Mouse (Mus musculus): ENCODE results near the gene Cd109.

Cd109 gene

DNA sequence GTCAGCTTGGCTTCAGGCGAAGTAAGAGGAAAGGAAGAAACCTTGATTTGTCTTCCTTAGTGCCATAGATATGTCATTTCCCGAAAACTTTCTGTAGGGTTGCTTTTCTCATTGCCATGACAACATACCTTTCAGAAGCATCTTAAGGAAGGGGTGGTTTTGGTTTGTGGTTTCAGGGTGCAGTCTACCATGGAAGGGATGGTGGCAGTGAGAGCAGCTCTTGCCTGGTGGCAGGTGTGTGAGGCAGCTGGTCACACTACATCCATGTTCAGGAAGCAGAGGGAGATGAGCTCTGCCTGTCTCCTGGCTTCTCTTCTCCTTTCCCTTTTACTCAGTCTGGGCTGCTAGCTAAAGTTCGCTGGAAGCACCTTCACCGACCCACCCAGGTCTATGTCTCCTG is 26.0 kb downstream of the Cd109 start:
- no peak for ATAC-seq (ENCODE audit: low TSS enrichment)

DNA sequence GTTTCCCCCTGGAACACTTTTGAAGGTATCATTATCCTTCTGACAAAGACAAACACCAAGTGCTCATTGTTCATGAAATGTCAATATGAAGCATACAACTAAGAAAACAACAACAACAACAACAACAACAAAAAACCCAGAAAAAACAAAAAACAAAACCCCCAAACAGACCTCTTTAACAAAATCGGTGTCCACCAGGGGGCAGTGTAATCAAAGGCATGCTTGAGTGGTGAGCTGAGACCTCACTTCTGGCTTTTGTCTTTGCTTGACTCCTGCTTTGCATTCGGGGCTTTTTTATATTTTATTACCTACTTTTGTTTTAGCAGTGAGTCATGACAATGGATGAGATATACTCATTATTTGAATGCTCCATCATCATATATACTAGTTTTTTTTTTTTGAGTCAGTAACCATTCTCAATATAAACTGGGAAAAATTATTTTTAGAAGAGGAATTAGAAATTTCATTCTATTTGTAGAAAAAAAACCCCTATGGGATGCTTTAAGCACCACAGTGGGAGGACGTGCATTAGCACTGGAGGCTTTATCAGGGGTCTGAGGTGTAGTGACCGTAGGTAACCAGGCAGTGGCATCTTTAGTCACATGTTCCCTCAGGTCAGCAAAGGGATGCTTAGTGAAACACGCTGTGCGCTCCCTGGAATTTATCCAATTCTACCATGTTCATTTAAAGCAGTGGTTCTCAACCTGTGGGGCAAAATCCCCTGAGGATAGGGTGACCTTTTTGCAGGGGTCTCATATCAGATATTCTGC is 30.8 kb downstream of the Cd109 start:
- no peak for ATAC-seq (ENCODE audit: low TSS enrichment)

- ATAC-seq (ENCODE audit: low TSS enrichment), result no peak
Measured at GRCm38 (mm10) chr9:78648641-78649040, 33.3 kb downstream of the Cd109 start.

DNA sequence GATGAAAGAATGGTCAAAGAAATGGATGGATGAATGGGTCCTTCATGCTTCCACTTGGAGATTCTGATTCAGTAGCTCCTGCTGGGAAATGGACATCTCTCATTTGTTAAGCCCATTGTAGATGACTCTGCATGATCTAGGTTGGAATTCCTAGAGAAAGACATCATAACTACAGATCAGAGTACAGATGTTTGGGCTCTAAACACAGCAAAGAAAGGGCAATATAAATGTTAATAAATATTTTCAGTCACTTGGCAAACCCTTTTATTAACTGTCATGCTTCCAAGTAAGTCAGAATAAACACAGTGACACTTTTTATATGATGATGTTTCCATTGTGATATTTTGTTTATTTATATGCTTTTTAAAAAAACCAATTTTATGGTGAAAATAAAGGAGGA is 34.1 kb downstream of the Cd109 start:
- ATAC-seq (ENCODE audit: low TSS enrichment), result no peak

GRCm38 (mm10) chr9:78657564-78657963 is 42.2 kb downstream of the Cd109 start:
- no peak for ATAC-seq (ENCODE audit: low TSS enrichment)

DNA sequence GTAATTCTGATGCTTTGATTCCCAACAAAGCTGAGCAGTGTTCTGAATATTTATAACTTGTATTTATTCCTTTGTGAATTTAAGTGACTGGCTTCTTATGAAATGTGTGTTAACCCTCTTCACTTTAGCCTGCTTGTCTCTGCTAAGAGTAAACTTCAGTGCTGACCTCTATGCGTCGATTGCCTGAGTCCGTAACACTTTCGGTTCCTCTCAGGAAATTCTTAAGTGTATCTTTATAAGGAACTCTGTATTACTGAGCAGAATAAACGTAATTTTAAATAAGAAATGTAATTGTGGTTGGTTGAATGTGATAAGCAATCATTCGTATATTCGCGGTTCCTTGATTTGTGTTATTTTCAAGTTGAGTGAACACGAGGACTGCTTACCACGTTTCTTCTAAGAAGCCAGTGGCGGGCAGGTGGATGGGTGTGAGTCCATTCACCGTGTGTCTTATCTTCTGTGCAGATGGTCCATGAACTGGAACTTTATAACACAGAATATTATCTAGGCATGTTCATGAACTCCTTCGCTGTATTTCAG is 56.2 kb downstream of the Cd109 start:
- no peak for ATAC-seq (ENCODE audit: low TSS enrichment)

- no peak; the same call in 1 of the 2 replicates for ATAC-seq (ENCODE audit: low TSS enrichment)
Measured at GRCm38 (mm10) chr9:78700691-78701090, 85.3 kb downstream of the Cd109 start.

GRCm38 (mm10) chr9:78702509-78703239 is 87.3 kb downstream of the Cd109 start:
- no peak for ATAC-seq (ENCODE audit: low TSS enrichment)

GRCm38 (mm10) chr9:78720888-78721798 is 105.8 kb downstream of the Cd109 start:
- no peak for ATAC-seq (ENCODE audit: low TSS enrichment)

- no peak for ATAC-seq (ENCODE audit: low TSS enrichment)
Measured at GRCm38 (mm10) chr9:78731931-78732330, 116.6 kb downstream of the Cd109 start.

- no peak for ATAC-seq (ENCODE audit: low TSS enrichment)
Measured at GRCm38 (mm10) chr9:78735519-78735918, 120.2 kb downstream of the Cd109 start.

GRCm38 (mm10) chr9:78742012-78742411 is 126.7 kb downstream of the Cd109 start:
- no peak for ATAC-seq (ENCODE audit: low TSS enrichment)

DNA sequence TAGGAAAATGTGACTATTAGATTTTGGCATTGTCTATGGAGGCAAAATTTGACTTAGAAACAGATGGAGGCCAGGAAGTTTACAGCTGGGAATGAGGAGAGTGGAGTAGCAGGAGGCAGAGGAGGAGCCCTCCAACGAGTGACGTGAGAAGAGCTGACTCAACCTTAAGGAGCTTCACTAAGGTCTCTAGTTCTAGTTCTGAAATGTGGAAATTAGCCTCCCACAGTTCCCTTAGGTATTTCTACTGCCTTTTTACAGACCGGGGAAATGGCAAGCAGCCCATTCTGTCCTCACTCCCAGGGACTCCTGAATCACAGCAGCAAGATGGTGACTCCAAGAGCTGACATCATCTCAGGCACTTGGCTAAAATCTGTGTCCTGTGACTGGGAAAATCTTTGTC is 134.9 kb downstream of the Cd109 start:
- ATAC-seq (ENCODE audit: low TSS enrichment), result peak; percentile 27; the same call in 1 of the 2 replicates

All from frontal cortex, adult (tissue).